Mouse (Mus musculus): ENCODE measurements at regions not wholly inside any gene's neighbourhood (a gene's known extent, or its start where the extent isn't known, plus 50 kb on each side); places are given as distances from the start of the nearest gene placed in this dataset.

GRCm38 (mm10) chr12:28309226-28309625 lies 243.0 kb downstream of the Dcdc2c start:
- H3K4me3 ChIP-seq = no peak overlapping the region
- H3K27ac ChIP-seq = no peak overlapping the region
- WGBS (ENCODE audit: insufficient replicate concordance) = 55% methylated on average over 5 of the region's 5 CpGs
- H3K4me2 ChIP-seq = no peak overlapping the region
- ATAC-seq = no peak
- no peaks in the 10 kb centered on the region for H3K4me1 ChIP-seq
- no peaks in the 10 kb centered on the region for H3K27me3 ChIP-seq (replicated peaks)
- H3K9me3 ChIP-seq (replicated peaks) = no peaks in the 10 kb centered on the region
- H3K36me3 ChIP-seq = no peaks in the 10 kb centered on the region
- H3K9ac ChIP-seq = no peak overlapping the region

- no peak overlapping the region for H3K4me2 ChIP-seq
- 60% methylated on average over 2 of the region's 2 CpGs for WGBS (ENCODE audit: insufficient replicate concordance)
- H3K36me3 ChIP-seq = no peaks in the 10 kb centered on the region
- H3K27ac ChIP-seq = no peak overlapping the region
- no peaks in the 10 kb centered on the region for H3K27me3 ChIP-seq (replicated peaks)
- no peak for ATAC-seq
- H3K9me3 ChIP-seq (replicated peaks) = no peaks in the 10 kb centered on the region
- H3K4me3 ChIP-seq = no peak overlapping the region
- no peak overlapping the region for H3K9ac ChIP-seq
- no peaks in the 10 kb centered on the region for H3K4me1 ChIP-seq
Observed at GRCm38 (mm10) chr12:28302038-28302581, 250.1 kb downstream of the Dcdc2c start.

GRCm38 (mm10) chr12:28288376-28288896 lies 263.8 kb downstream of the Dcdc2c start:
- H3K4me1 ChIP-seq = no peaks in the 10 kb centered on the region
- no peak overlapping the region for H3K27ac ChIP-seq
- ATAC-seq = no peak
- H3K4me2 ChIP-seq = no peak overlapping the region
- WGBS (ENCODE audit: insufficient replicate concordance) = 73% methylated on average over 5 of the region's 5 CpGs
- no peaks in the 10 kb centered on the region for H3K9me3 ChIP-seq (replicated peaks)
- no peak overlapping the region for H3K4me3 ChIP-seq
- H3K36me3 ChIP-seq = no peaks in the 10 kb centered on the region
- H3K9ac ChIP-seq = no peak overlapping the region
- no peaks in the 10 kb centered on the region for H3K27me3 ChIP-seq (replicated peaks)

- no peaks in the 10 kb centered on the region for H3K9me3 ChIP-seq (replicated peaks)
- no peaks in the 10 kb centered on the region for H3K4me1 ChIP-seq
- no peak overlapping the region for H3K4me2 ChIP-seq
- H3K4me3 ChIP-seq = no peak overlapping the region
- H3K27me3 ChIP-seq (replicated peaks) = no peaks in the 10 kb centered on the region
- no peak for ATAC-seq
- 71% methylated on average over 3 of the region's 3 CpGs for WGBS (ENCODE audit: insufficient replicate concordance)
- H3K27ac ChIP-seq = no peak overlapping the region
- H3K9ac ChIP-seq = no peak overlapping the region
- no peaks in the 10 kb centered on the region for H3K36me3 ChIP-seq
Observed at GRCm38 (mm10) chr12:28255524-28255923, 296.7 kb downstream of the Dcdc2c start.

- Histone ChIP-seq H3K9me3 (replicated peaks) (no peaks in the 10 kb centered on the region), H3K4me3 (no peak overlapping the region), H3K36me3 (no peaks in the 10 kb centered on the region), H3K27ac (no peak overlapping the region), H3K27me3 (replicated peaks) (no peaks in the 10 kb centered on the region), H3K9ac (no peak overlapping the region), H3K4me2 (no peak overlapping the region), H3K4me1 (no peaks in the 10 kb centered on the region)
- ATAC-seq = no peak
- WGBS (ENCODE audit: insufficient replicate concordance) = 50% methylated on average over 1 of the region's 1 CpGs
Observed at GRCm38 (mm10) chr12:28250526-28250925, 301.7 kb downstream of the Dcdc2c start.

GRCm38 (mm10) chr12:28248749-28249148 lies 303.4 kb downstream of the Dcdc2c start:
- Histone ChIP-seq H3K36me3 (no peaks in the 10 kb centered on the region), H3K9ac (no peak overlapping the region), H3K4me1 (no peaks in the 10 kb centered on the region), H3K9me3 (replicated peaks) (no peaks in the 10 kb centered on the region), H3K4me3 (no peak overlapping the region), H3K27me3 (replicated peaks) (no peaks in the 10 kb centered on the region), H3K27ac (no peak overlapping the region), H3K4me2 (no peak overlapping the region)
- no peak for ATAC-seq
- WGBS (ENCODE audit: insufficient replicate concordance) = 46% methylated on average over 3 of the region's 3 CpGs

- Histone ChIP-seq H3K4me2 (no peak overlapping the region), H3K36me3 (no peaks in the 10 kb centered on the region), H3K27me3 (replicated peaks) (no peaks in the 10 kb centered on the region), H3K27ac (no peak overlapping the region), H3K9me3 (replicated peaks) (no peaks in the 10 kb centered on the region), H3K4me3 (no peak overlapping the region), H3K4me1 (no peaks in the 10 kb centered on the region), H3K9ac (no peak overlapping the region)
- ATAC-seq = no peak
- WGBS (ENCODE audit: insufficient replicate concordance) = 78% methylated on average over 3 of the region's 3 CpGs
Observed at GRCm38 (mm10) chr12:28248287-28248686, 303.9 kb downstream of the Dcdc2c start.

GRCm38 (mm10) chr12:28238016-28238415 lies 314.2 kb downstream of the Dcdc2c start:
- no peak overlapping the region for H3K27ac ChIP-seq
- no peaks in the 10 kb centered on the region for H3K27me3 ChIP-seq (replicated peaks)
- H3K4me1 ChIP-seq = no peaks in the 10 kb centered on the region
- no peak for ATAC-seq
- no peaks in the 10 kb centered on the region for H3K36me3 ChIP-seq
- no peaks in the 10 kb centered on the region for H3K9me3 ChIP-seq (replicated peaks)
- 66% methylated on average over 5 of the region's 5 CpGs for WGBS (ENCODE audit: insufficient replicate concordance)
- no peak overlapping the region for H3K4me3 ChIP-seq
- H3K9ac ChIP-seq = no peak overlapping the region
- no peak overlapping the region for H3K4me2 ChIP-seq

GRCm38 (mm10) chr12:28237041-28237440 lies 315.2 kb downstream of the Dcdc2c start:
- H3K4me3 ChIP-seq = no peak overlapping the region
- H3K9me3 ChIP-seq (replicated peaks) = no peaks in the 10 kb centered on the region
- H3K27ac ChIP-seq = no peak overlapping the region
- H3K4me2 ChIP-seq = no peak overlapping the region
- WGBS (ENCODE audit: insufficient replicate concordance) = 71% methylated on average over 4 of the region's 4 CpGs
- H3K27me3 ChIP-seq (replicated peaks) = no peaks in the 10 kb centered on the region
- H3K9ac ChIP-seq = no peak overlapping the region
- H3K36me3 ChIP-seq = no peaks in the 10 kb centered on the region
- ATAC-seq = no peak
- H3K4me1 ChIP-seq = no peaks in the 10 kb centered on the region

GRCm38 (mm10) chr12:28202847-28203246 lies 349.4 kb downstream of the Dcdc2c start:
- no peak overlapping the region for H3K4me2 ChIP-seq
- no peak overlapping the region for H3K9ac ChIP-seq
- H3K4me1 ChIP-seq = no peaks in the 10 kb centered on the region
- WGBS (ENCODE audit: insufficient replicate concordance) = 48% methylated on average over 1 of the region's 1 CpGs
- H3K27me3 ChIP-seq (replicated peaks) = no peaks in the 10 kb centered on the region
- no peaks in the 10 kb centered on the region for H3K9me3 ChIP-seq (replicated peaks)
- ATAC-seq = no peak
- H3K27ac ChIP-seq = no peak overlapping the region
- no peaks in the 10 kb centered on the region for H3K36me3 ChIP-seq
- H3K4me3 ChIP-seq = no peak overlapping the region

GRCm38 (mm10) chr12:28186695-28187094 lies 365.5 kb downstream of the Dcdc2c start:
- ATAC-seq = no peak
- no peak overlapping the region for H3K27ac ChIP-seq
- H3K4me2 ChIP-seq = no peak overlapping the region
- no peaks in the 10 kb centered on the region for H3K27me3 ChIP-seq (replicated peaks)
- H3K4me1 ChIP-seq = no peaks in the 10 kb centered on the region
- no peak overlapping the region for H3K9ac ChIP-seq
- H3K9me3 ChIP-seq (replicated peaks) = peaks cover 10% of the 10 kb centered on the region
- H3K4me3 ChIP-seq = no peak overlapping the region
- no peaks in the 10 kb centered on the region for H3K36me3 ChIP-seq

GRCm38 (mm10) chr12:28181265-28181664 lies 370.9 kb downstream of the Dcdc2c start:
- H3K4me2 ChIP-seq = no peak overlapping the region
- no peaks in the 10 kb centered on the region for H3K4me1 ChIP-seq
- no peak for ATAC-seq
- H3K27ac ChIP-seq = no peak overlapping the region
- H3K9me3 ChIP-seq (replicated peaks) = no peaks in the 10 kb centered on the region
- 46% methylated on average over 2 of the region's 2 CpGs for WGBS (ENCODE audit: insufficient replicate concordance)
- H3K9ac ChIP-seq = no peak overlapping the region
- H3K27me3 ChIP-seq (replicated peaks) = no peaks in the 10 kb centered on the region
- no peak overlapping the region for H3K4me3 ChIP-seq
- no peaks in the 10 kb centered on the region for H3K36me3 ChIP-seq

- Histone ChIP-seq H3K27ac (no peak overlapping the region), H3K27me3 (replicated peaks) (no peaks in the 10 kb centered on the region), H3K4me3 (no peak overlapping the region), H3K9ac (no peak overlapping the region), H3K4me1 (no peaks in the 10 kb centered on the region), H3K36me3 (no peaks in the 10 kb centered on the region), H3K9me3 (replicated peaks) (no peaks in the 10 kb centered on the region), H3K4me2 (no peak overlapping the region)
- no peak for ATAC-seq
- WGBS (ENCODE audit: insufficient replicate concordance) = 43% methylated on average over 3 of the region's 3 CpGs
Observed at GRCm38 (mm10) chr12:28176016-28176415, 376.2 kb downstream of the Dcdc2c start.
